Mouse (Mus musculus): ENCODE measurements around the gene Cops3. TPM values are rescaled to one million over a fixed set of nuclear protein-coding genes. Genes with fewer than 3 reads are reported as not detected.

The Cops3 gene
- total RNA-seq, 2 experiments from 2014 or later = 113 to 118 TPM

GRCm38 (mm10) chr11:59779406-59779805, 60.2 kb downstream of the Cops3 start:
- no peak for DNase-seq (ENCODE audit: low spot score in 2 of 2)

DNA sequence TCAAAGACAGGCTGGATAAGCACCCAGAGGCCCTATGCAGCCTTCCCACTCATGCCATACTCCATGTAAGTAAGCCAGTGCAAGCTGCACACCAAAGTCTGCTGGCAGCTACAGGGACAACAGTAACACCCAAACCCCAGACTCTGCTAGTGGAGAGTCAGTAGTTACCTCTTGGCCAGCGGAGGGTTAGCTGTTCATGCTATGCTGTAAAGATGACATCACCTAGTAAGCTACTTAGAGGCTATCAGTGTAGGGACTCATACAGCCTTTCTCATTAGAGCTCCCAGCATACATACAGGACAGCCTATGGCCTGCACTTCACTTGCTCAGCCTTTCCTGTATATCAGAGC, 60.8 kb downstream of the Cops3 start:
- DNase-seq (ENCODE audit: low spot score in 2 of 2) = no peak

DNA sequence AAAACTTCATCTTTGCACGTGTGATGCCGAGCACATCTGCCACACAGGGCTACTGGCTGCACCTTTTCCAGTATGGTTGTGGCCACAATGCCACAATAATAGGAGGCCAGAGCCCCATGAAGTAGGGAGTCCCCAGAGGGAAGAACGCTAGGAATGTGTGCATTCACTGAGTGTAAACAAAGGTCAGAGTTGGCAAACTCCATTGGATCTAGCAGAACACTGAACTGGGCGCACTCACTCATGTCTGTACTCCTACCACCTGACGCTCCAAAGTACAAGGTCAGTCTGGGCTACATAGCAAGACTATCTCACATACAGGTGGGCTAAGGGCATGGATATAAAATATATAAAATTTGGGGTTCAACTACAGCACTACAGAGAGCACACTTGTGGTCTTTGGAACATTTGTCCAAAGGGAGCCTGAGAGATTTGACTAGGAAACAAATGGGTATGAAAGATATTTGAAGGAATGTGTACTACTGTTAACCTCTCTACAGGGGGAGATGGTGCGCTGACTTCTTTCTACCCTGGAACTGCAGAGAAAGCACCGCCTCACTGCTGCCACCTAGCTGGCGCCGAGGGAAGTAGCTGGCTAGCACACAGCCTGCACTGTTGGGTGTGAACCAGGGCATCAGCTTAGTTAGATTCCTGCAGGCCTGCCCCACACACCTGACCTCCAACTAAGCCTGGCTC, 61.3 kb downstream of the Cops3 start:
- peak; percentile 38 to 67 for DNase-seq (ENCODE audit: low spot score in 2 of 2)

GRCm38 (mm10) chr11:59777259-59777658, 62.4 kb downstream of the Cops3 start:
- DNase-seq (ENCODE audit: low spot score in 2 of 2) = no peak

GRCm38 (mm10) chr11:59775435-59776148, 64.0 kb downstream of the Cops3 start:
- no peak for DNase-seq (ENCODE audit: low spot score in 2 of 2)

DNA sequence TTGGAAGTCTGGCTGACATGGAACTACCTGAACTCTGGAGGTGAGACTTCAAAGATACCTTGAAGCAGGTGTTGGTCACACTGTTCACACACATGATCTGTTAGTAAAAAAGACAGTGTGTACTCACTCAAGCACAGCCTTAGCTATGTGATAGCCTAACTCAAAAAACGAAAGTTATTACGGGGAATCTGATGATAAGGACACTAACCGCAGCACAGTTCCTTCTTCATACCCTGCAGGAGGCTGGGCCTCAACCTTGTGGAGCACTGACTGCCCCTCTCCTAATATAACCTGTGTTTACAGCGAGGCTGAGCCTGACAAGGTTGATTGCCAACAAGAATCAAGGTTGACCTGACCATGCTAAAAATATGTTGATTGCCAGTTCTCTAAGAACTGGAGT, 65.1 kb downstream of the Cops3 start:
- no peak for DNase-seq (ENCODE audit: low spot score in 2 of 2)

DNA sequence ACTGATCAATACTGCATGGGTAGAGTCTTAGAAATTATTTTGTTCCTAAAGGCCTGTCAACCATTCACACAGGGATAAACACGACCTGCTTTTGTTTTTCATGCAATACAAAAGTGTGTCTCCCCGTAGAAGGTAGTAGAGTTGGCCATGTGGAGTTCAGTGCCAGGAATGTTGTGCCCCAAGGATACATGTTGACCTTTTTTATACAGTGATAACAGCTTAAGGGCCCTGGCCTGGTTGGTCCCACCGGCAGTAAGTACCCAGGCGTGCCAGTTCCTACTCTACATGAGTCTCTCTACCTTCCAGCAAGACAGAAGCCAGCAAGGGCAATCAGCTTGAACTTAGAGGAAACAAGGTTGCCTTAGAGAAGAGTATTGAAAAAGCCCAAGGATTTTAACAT, 66.7 kb downstream of the Cops3 start:
- DNase-seq (ENCODE audit: low spot score in 2 of 2) = no peak

DNA sequence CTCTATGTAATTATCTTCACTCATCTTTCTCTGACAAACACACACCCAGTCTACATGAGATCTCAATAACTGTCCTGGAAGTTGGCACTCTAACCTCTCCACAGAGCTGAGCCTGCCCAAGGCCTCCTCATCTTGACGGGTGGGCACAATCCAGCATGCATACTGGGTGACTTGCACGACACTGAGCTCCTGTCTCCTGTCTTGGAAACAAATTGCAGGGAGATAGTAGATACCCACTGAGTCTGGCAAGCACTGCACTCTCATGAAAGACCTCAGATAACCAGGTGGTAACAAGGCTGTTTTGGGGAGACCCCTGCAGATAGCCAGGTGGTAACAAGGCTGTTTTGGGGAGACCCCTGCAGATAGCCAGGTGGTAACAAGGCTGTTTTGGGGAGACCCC, 67.3 kb downstream of the Cops3 start:
- no peak for DNase-seq (ENCODE audit: low spot score in 2 of 2)

DNA sequence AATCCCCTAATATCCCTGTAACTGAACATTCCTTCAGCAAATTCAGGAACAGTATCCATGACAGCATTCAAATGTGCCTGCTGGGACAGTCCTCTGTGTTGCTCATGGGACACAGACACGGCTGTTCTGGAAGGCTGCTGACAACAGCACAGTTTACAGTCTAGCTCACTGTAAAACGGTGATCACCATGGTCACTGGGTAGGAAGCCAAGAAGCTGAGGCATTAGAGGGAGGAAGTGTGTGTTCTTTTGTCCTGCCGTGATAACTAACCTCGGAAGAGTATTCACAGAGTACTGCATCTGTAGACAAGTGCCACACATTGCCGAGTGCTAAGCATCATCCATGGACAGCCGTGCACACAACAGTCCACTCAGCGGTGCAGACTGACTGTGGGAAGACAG, 68.9 kb downstream of the Cops3 start:
- no peak for DNase-seq (ENCODE audit: low spot score in 2 of 2)

DNA sequence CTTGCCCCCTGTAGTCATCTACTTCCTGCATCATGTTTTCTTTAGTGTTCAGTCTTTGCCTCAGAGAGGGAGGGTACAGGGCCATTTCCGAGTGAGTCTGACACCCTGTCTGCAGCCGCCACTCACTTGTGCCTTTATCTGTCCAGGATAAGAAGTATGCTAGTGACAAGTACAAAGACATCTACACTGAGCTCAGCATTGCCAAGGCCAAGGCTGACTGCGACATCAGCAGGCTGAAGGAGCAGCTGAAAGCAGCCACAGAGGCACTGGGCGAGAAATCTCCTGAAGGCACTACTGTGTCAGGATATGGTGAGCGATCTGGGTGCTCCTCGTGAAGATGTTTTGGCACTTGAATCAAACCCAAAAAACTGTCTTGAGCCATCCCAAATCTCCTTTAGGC, 69.9 kb downstream of the Cops3 start:
- no peak for DNase-seq (ENCODE audit: low spot score in 2 of 2)

DNA sequence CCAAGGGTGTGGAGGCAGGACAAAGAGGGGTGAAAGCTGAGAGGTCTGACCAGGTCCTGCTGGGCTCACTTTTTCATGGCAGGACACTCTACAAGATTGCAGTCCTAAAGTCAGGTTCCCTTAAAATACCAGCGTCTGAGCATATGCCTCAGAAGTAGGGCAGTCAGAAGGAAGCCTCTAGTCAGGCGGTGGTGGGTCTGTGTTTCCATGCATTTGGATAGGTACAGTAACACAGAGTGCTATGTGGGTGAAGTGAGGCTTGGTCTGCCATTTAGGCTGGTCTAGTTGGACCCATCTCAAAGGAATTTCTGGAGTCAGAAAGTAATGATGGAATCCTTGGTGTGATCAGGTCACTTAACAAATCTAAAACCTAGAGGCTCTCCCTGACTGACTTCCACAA, 70.3 kb downstream of the Cops3 start:
- no peak for DNase-seq (ENCODE audit: low spot score in 2 of 2)

Other genes with a start within 250 kb of the Cops3 start
- not detected for gene Olfr223, start 246.5 kb downstream of the Cops3 start, total RNA-seq (2021)
- gene Mprip, start 178.5 kb downstream of the Cops3 start, total RNA-seq (2021) = 100 to 1,000 TPM; 235 to 240 TPM
- gene Pld6, start 52.2 kb downstream of the Cops3 start, total RNA-seq (2021) = 1 to 10 TPM; 5.4 to 6.6 TPM
- gene Flcn, start 29.8 kb downstream of the Cops3 start, total RNA-seq (2021) = 10 to 100 TPM; 34.5 to 35.7 TPM
- gene Nt5m, start 391 bp downstream of the Cops3 start, total RNA-seq (2021) = 10 to 100 TPM; 33.3 to 37.8 TPM
- 10 to 100 TPM; 36.5 to 41.0 TPM for gene Med9, start 108.4 kb upstream of the Cops3 start, total RNA-seq (2021)
- gene Rasd1, start 125.1 kb upstream of the Cops3 start, total RNA-seq (2021) = 10 to 100 TPM; 20.7 to 21.6 TPM
- gene Pemt, start 206.7 kb upstream of the Cops3 start, total RNA-seq (2021) = 10 to 100 TPM in 1 of 2 experiments, 1 to 10 TPM in 1; 7.3 to 54.5 TPM

All from adrenal gland, postnatal 4 days (tissue).